Mouse (Mus musculus) frontal cortex, postnatal 10 days (tissue): ENCODE measurements at regions not wholly inside any gene's neighbourhood (a gene's known extent, or its start where the extent isn't known, plus 50 kb on each side); places are given as distances from the start of the nearest gene placed in this dataset.
"Not testable (repeated sequence)": the region's sequence is repeated elsewhere in the genome, so short reads cannot be mapped to it uniquely, and the experiment has no call there.

ENCODE experiments used
- DNase-seq, 2 experiments: peaks; one replicate each; pipeline ENCODE4 v3.0.0; 2022; ENCODE audit warnings: low spot score in 2 of 2, mixed read lengths in 1 of 2

DNA sequence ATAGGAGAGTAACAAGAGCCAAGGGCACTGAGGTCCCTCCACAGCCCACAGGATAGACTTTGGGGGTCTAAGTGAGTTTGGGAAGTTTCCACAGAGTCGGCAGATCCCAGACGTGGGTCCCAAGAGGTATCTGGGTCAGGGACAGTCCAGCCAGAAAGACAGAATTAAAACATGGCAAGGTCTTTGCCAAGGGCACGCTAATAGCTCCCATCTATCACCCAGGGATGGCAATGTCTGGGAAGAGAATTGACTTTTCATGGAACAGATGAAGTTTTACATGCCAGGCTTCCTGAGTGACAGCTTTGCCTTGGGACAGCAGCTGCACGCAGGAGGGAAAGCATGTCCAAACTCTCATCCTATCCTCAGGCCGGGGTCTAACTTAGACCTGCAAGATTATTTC is 563.5 kb downstream of the Gm10330 start:
- not testable (repeated sequence) for DNase-seq

GRCm38 (mm10) chr12:23189546-23189945 is 590.5 kb downstream of the Gm10330 start:
- peak; percentile 3 to 7 for DNase-seq

DNA sequence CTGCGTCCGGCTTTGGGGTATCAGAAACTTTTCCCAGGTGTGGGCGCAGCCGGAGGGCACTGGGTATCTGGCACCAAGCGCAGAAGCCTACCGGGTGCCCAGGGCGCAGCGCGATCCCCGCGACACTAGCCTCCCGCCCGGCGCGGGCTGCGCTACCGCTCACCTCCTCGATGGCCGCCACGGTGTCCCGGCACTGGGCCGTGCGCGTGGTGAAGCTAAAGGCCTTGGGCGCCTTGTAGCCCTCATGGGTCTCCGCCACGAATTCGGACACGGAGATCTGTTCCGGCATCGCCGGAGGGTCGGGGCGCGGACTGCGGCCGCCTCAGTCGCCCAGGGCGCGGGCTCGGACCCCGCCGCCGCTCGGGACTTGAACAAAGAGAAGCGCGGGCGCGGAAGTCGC is 591.0 kb downstream of the Gm10330 start:
- DNase-seq = peak in 1 of 2 experiments; percentile 3
